Mouse (Mus musculus): ENCODE results near the gene Ms4a1. TPM values are rescaled to one million over a fixed set of nuclear protein-coding genes. Genes with fewer than 3 reads are reported as not detected.

The Ms4a1 gene
- total and polyA plus RNA-seq, 3 experiments: 0.22 TPM; not detected in 2

DNA sequence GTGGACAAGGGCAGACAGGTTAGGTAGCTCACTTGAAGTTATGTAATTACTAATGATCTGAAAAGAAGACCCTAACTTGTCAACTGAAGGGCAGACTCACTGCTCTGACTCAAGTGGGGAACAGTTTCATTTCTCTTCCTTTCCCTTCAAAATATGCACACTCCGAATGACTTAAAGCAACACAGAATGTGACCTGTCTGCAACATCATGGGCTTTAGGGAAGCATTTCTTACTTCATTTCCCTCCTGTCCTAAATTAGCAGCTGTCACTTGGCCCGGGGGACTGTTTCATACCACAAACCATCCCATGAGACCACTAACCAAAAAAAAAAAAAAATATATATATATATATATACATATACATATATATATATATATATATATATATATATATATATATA, 4.5 kb downstream of the Ms4a1 start:
- no peak overlapping the region for H3K4me3 ChIP-seq (ENCODE audit: low read depth, low read length)
- no peaks in the 10 kb centered on the region for H3K9me3 ChIP-seq (replicated peaks)
- TF ChIP-seq CTCF (IDR thresholded peaks at IDR 0.05; ENCODE audit: low read depth, low read length): no peak
- TF ChIP-seq POLR2AphosphoS5 (IDR thresholded peaks at IDR 0.05; ENCODE audit: insufficient replicate concordance, low read depth, low read length): no peak
- no peak for TF ChIP-seq GATA1 (IDR thresholded peaks at IDR 0.05; ENCODE audit: borderline replicate concordance, low read length)
- no peak for TF ChIP-seq GATA2 (IDR thresholded peaks at IDR 0.05; ENCODE audit: borderline replicate concordance, low read depth, low read length)
- no peak for TF ChIP-seq TAL1 (conservative IDR thresholded peaks at IDR 0.05; ENCODE audit: low read depth, low read length)
- DNase-seq (ENCODE audit: low spot score) (no peak), ATAC-seq (ENCODE audit: extremely low read depth, insufficient number of reproducible peaks, low FRiP score, poor library complexity, severe bottlenecking) (no peak)
- H3K36me3 ChIP-seq (replicated peaks): no peaks in the 10 kb centered on the region
- no peaks in the 10 kb centered on the region for H3K4me1 ChIP-seq (ENCODE audit: insufficient read depth, low read depth, low read length)
- H3K27me3 ChIP-seq (ENCODE audit: insufficient read depth, low read length): no peaks in the 10 kb centered on the region

- Histone ChIP-seq H3K36me3 (replicated peaks) (no peaks in the 10 kb centered on the region), H3K4me1 (ENCODE audit: insufficient read depth, low read depth, low read length) (no peaks in the 10 kb centered on the region), H3K27me3 (ENCODE audit: insufficient read depth, low read length) (no peaks in the 10 kb centered on the region), H3K4me3 (ENCODE audit: low read depth, low read length) (no peak overlapping the region), H3K9me3 (replicated peaks) (no peaks in the 10 kb centered on the region)
- ATAC-seq (ENCODE audit: extremely low read depth, insufficient number of reproducible peaks, low FRiP score, poor library complexity, severe bottlenecking) (no peak), DNase-seq (ENCODE audit: low spot score) (no peak)
- TF ChIP-seq POLR2AphosphoS5 (IDR thresholded peaks at IDR 0.05; ENCODE audit: insufficient replicate concordance, low read depth, low read length) (no peak), GATA1 (IDR thresholded peaks at IDR 0.05; ENCODE audit: borderline replicate concordance, low read length) (no peak), GATA2 (IDR thresholded peaks at IDR 0.05; ENCODE audit: borderline replicate concordance, low read depth, low read length) (no peak), CTCF (IDR thresholded peaks at IDR 0.05; ENCODE audit: low read depth, low read length) (no peak), TAL1 (conservative IDR thresholded peaks at IDR 0.05; ENCODE audit: low read depth, low read length) (no peak)
Measured at GRCm38 (mm10) chr19:11244230-11244629, 21.8 kb downstream of the Ms4a1 start.

DNA sequence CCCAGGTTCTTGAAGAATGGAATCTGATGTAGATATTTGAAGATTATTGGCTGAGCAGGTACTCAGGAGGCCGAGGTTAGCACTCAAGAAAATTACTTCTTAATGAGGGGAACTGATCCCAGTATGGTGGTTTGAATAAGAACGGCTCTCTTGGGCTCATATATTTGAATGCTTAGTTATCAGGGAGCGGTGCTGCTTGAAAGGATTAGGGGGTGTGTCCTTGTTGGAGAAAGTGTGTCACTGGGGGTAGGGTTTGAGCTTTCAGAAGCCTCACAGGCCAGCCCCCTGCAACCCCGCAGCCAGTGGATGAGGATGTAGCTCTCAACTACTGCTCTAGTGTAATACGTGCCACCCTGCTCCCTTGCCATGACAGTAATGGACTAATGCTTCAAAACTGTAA, 23.5 kb downstream of the Ms4a1 start:
- Histone ChIP-seq H3K9me3 (replicated peaks) (no peaks in the 10 kb centered on the region), H3K4me3 (ENCODE audit: low read depth, low read length) (no peak overlapping the region), H3K27me3 (ENCODE audit: insufficient read depth, low read length) (no peaks in the 10 kb centered on the region), H3K4me1 (ENCODE audit: insufficient read depth, low read depth, low read length) (no peaks in the 10 kb centered on the region), H3K36me3 (replicated peaks) (no peaks in the 10 kb centered on the region)
- DNase-seq (ENCODE audit: low spot score) (no peak), ATAC-seq (ENCODE audit: extremely low read depth, insufficient number of reproducible peaks, low FRiP score, poor library complexity, severe bottlenecking) (no peak)
- TF ChIP-seq POLR2AphosphoS5 (IDR thresholded peaks at IDR 0.05; ENCODE audit: insufficient replicate concordance, low read depth, low read length) (no peak), GATA1 (IDR thresholded peaks at IDR 0.05; ENCODE audit: borderline replicate concordance, low read length) (no peak), TAL1 (conservative IDR thresholded peaks at IDR 0.05; ENCODE audit: low read depth, low read length) (no peak), CTCF (IDR thresholded peaks at IDR 0.05; ENCODE audit: low read depth, low read length) (no peak), GATA2 (IDR thresholded peaks at IDR 0.05; ENCODE audit: borderline replicate concordance, low read depth, low read length) (no peak)

DNA sequence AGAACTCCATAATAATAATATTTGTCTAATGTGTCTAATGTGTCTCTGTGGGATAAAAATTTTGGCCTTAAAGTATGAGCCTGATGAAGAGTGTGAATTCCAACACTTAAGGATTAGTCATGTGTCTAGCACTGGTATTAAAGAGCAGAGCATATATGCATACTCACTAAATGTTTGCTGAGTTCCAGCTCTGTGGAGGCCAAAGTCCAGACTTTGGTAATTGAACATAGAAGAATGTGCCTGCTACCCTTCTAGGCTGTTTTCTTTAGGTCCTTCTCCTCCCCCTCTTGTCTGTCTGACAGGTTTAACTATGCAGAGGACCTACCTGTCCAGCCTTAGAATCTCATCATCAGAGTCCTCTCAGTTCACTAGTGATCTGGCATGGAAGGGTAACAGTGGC, 30.2 kb downstream of the Ms4a1 start:
- Histone ChIP-seq H3K27me3 (ENCODE audit: insufficient read depth, low read length) (no peaks in the 10 kb centered on the region), H3K36me3 (replicated peaks) (no peaks in the 10 kb centered on the region), H3K4me1 (ENCODE audit: insufficient read depth, low read depth, low read length) (no peaks in the 10 kb centered on the region), H3K4me3 (ENCODE audit: low read depth, low read length) (no peak overlapping the region), H3K9me3 (replicated peaks) (no peaks in the 10 kb centered on the region)
- ATAC-seq (ENCODE audit: extremely low read depth, insufficient number of reproducible peaks, low FRiP score, poor library complexity, severe bottlenecking): no peak
- DNase-seq (ENCODE audit: low spot score): no peak
- no peak for TF ChIP-seq CTCF (IDR thresholded peaks at IDR 0.05; ENCODE audit: low read depth, low read length)
- no peak for TF ChIP-seq TAL1 (conservative IDR thresholded peaks at IDR 0.05; ENCODE audit: low read depth, low read length)
- no peak for TF ChIP-seq POLR2AphosphoS5 (IDR thresholded peaks at IDR 0.05; ENCODE audit: insufficient replicate concordance, low read depth, low read length)
- TF ChIP-seq GATA2 (IDR thresholded peaks at IDR 0.05; ENCODE audit: borderline replicate concordance, low read depth, low read length): no peak
- no peak for TF ChIP-seq GATA1 (IDR thresholded peaks at IDR 0.05; ENCODE audit: borderline replicate concordance, low read length)

DNA sequence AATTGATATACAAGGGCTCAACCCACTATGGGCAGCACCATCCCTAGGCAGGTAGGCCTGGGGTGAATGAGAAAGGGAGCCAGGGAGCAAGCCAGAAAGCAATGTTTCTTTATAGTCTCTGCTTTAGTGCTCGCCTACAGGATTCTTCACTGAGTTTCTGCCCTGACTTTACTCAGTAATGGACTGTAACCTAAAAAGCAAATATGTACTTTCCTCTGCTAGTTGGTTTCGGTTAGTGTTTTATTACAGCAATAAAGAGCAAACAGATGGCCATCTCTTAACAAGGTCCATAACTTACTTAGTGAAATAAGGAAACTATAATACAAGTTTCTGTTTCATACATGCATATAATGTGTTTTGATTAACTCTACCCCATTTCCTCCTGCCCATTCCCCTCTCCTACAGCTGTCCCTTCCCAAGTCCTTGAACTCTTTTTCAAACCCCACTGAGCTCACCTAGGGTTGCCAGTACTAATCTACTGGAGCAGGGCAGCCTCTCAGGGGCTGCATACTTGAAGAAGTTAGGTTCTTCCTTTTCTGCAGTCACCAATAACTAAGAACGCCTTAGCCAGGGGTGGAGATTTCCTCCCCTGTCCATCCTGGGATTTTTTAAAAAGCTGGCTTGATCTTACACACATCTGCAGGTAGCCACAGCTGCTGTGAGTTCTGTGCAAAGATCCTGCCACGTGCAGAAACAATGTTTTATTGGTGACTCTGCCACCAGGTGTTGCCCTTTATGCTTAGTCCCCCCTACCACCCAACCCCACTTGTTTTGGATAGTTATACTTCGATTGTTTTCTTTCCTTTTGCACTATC, 30.9 kb downstream of the Ms4a1 start:
- DNase-seq (ENCODE audit: low spot score) (no peak), ATAC-seq (ENCODE audit: extremely low read depth, insufficient number of reproducible peaks, low FRiP score, poor library complexity, severe bottlenecking) (no peak)
- H3K4me1 ChIP-seq (ENCODE audit: insufficient read depth, low read depth, low read length): no peaks in the 10 kb centered on the region
- H3K36me3 ChIP-seq (replicated peaks): no peaks in the 10 kb centered on the region
- no peak for TF ChIP-seq TAL1 (conservative IDR thresholded peaks at IDR 0.05; ENCODE audit: low read depth, low read length)
- no peaks in the 10 kb centered on the region for H3K27me3 ChIP-seq (ENCODE audit: insufficient read depth, low read length)
- H3K4me3 ChIP-seq (ENCODE audit: low read depth, low read length): no peak overlapping the region
- H3K9me3 ChIP-seq (replicated peaks): no peaks in the 10 kb centered on the region

GRCm38 (mm10) chr19:11234244-11234643, 31.8 kb downstream of the Ms4a1 start:
- H3K36me3 ChIP-seq (replicated peaks): no peaks in the 10 kb centered on the region
- H3K9me3 ChIP-seq (replicated peaks): no peaks in the 10 kb centered on the region
- ATAC-seq (ENCODE audit: extremely low read depth, insufficient number of reproducible peaks, low FRiP score, poor library complexity, severe bottlenecking) (no peak), DNase-seq (ENCODE audit: low spot score) (no peak)
- TF ChIP-seq CTCF (IDR thresholded peaks at IDR 0.05; ENCODE audit: low read depth, low read length) (no peak), GATA2 (IDR thresholded peaks at IDR 0.05; ENCODE audit: borderline replicate concordance, low read depth, low read length) (no peak), GATA1 (IDR thresholded peaks at IDR 0.05; ENCODE audit: borderline replicate concordance, low read length) (no peak), POLR2AphosphoS5 (IDR thresholded peaks at IDR 0.05; ENCODE audit: insufficient replicate concordance, low read depth, low read length) (no peak), TAL1 (conservative IDR thresholded peaks at IDR 0.05; ENCODE audit: low read depth, low read length) (no peak)
- H3K4me3 ChIP-seq (ENCODE audit: low read depth, low read length): no peak overlapping the region
- no peaks in the 10 kb centered on the region for H3K27me3 ChIP-seq (ENCODE audit: insufficient read depth, low read length)
- H3K4me1 ChIP-seq (ENCODE audit: insufficient read depth, low read depth, low read length): no peaks in the 10 kb centered on the region

Measured in G1E (cell line).